Mouse (Mus musculus): ENCODE data around the gene Slc15a5. TPM values are rescaled to one million over a fixed set of nuclear protein-coding genes. Genes with fewer than 3 reads are reported as not detected.

The Slc15a5 gene
- polyA plus RNA-seq, 1 experiment from 2014 or later, result 0.36 TPM

GRCm38 (mm10) chr6:137963703-137964102 is 116.0 kb downstream of the Slc15a5 start:
- DNase-seq (ENCODE audit: low spot score), result no peak

GRCm38 (mm10) chr6:137962836-137963235 is 116.9 kb downstream of the Slc15a5 start:
- DNase-seq (ENCODE audit: low spot score), result no peak

- DNase-seq (ENCODE audit: low spot score), result no peak
These were observed 119.5 kb downstream of the Slc15a5 start for GRCm38 (mm10) chr6:137960023-137960778.

- DNase-seq (ENCODE audit: low spot score), result no peak
These were observed 122.1 kb downstream of the Slc15a5 start for GRCm38 (mm10) chr6:137957630-137958029.

GRCm38 (mm10) chr6:137956783-137957429 is 122.8 kb downstream of the Slc15a5 start:
- no peak for DNase-seq (ENCODE audit: low spot score)

- DNase-seq (ENCODE audit: low spot score), result no peak
These were observed 133.2 kb downstream of the Slc15a5 start for GRCm38 (mm10) chr6:137946520-137946919.

GRCm38 (mm10) chr6:137940374-137941218 is 139.1 kb downstream of the Slc15a5 start:
- DNase-seq (ENCODE audit: low spot score), result no peak

GRCm38 (mm10) chr6:137937541-137937940 is 142.2 kb downstream of the Slc15a5 start:
- DNase-seq (ENCODE audit: low spot score), result no peak

GRCm38 (mm10) chr6:137936268-137936667 is 143.4 kb downstream of the Slc15a5 start:
- DNase-seq (ENCODE audit: low spot score), result no peak

- DNase-seq (ENCODE audit: low spot score), result no peak
These were observed 143.9 kb downstream of the Slc15a5 start for GRCm38 (mm10) chr6:137935857-137936256.

GRCm38 (mm10) chr6:137935341-137935740 is 144.4 kb downstream of the Slc15a5 start:
- no peak for DNase-seq (ENCODE audit: low spot score)

- DNase-seq (ENCODE audit: low spot score), result no peak
These were observed 145.0 kb downstream of the Slc15a5 start for GRCm38 (mm10) chr6:137934545-137935298.

Other genes with a start within 250 kb of the Slc15a5 start
- 29.9 and 30.7 TPM in 2 replicates for gene Mgst1, start 60.4 kb upstream of the Slc15a5 start, polyA plus RNA-seq (2015; fragmentation: Nextera tagmentation; extraction: Ambion mirVana)